Mouse (Mus musculus) spleen, adult 18-20 months (tissue): ENCODE results near the gene Btg3.
A peak's percentile ranks its signal among the peaks of the same experiment; 100 is the strongest.

Experiments
- DNase-seq, 2 experiments: peaks; one replicate each; pipeline ENCODE4 v3.0.0; 2022; ENCODE audit warnings: mixed read lengths in 2 of 2

The Btg3 gene

GRCm38 (mm10) chr16:78346662-78347327, 30.2 kb downstream of the Btg3 start:
- no peak for DNase-seq

GRCm38 (mm10) chr16:78343792-78344191, 33.2 kb downstream of the Btg3 start:
- DNase-seq: no peak

GRCm38 (mm10) chr16:78342767-78343166, 34.2 kb downstream of the Btg3 start:
- DNase-seq: no peak

GRCm38 (mm10) chr16:78341356-78341755, 35.6 kb downstream of the Btg3 start:
- DNase-seq: no peak

GRCm38 (mm10) chr16:78337226-78337625, 39.8 kb downstream of the Btg3 start:
- no peak for DNase-seq

GRCm38 (mm10) chr16:78327999-78328398, 49.0 kb downstream of the Btg3 start:
- no peak for DNase-seq

GRCm38 (mm10) chr16:78327562-78327961, 49.4 kb downstream of the Btg3 start:
- DNase-seq: no peak

- no peak for DNase-seq
Observed at GRCm38 (mm10) chr16:78325972-78326848, 50.8 kb downstream of the Btg3 start.

GRCm38 (mm10) chr16:78322140-78322539, 54.9 kb downstream of the Btg3 start:
- no peak for DNase-seq

- no peak for DNase-seq
Observed at GRCm38 (mm10) chr16:78321559-78321958, 55.4 kb downstream of the Btg3 start.

- DNase-seq: no peak
Observed at GRCm38 (mm10) chr16:78319711-78320110, 57.3 kb downstream of the Btg3 start.

GRCm38 (mm10) chr16:78317960-78318359, 59.0 kb downstream of the Btg3 start:
- no peak for DNase-seq

GRCm38 (mm10) chr16:78316849-78317248, 60.1 kb downstream of the Btg3 start:
- DNase-seq: peak in 1 of 2 experiments; percentile 30

GRCm38 (mm10) chr16:78314026-78314425, 63.0 kb downstream of the Btg3 start:
- no peak for DNase-seq

- DNase-seq: no peak
Observed at GRCm38 (mm10) chr16:78313135-78313887, 63.7 kb downstream of the Btg3 start.

GRCm38 (mm10) chr16:78309258-78309657, 67.7 kb downstream of the Btg3 start:
- no peak for DNase-seq

- DNase-seq: no peak
Observed at GRCm38 (mm10) chr16:78307476-78308192, 69.4 kb downstream of the Btg3 start.

GRCm38 (mm10) chr16:78306606-78307005, 70.4 kb downstream of the Btg3 start:
- DNase-seq: no peak

GRCm38 (mm10) chr16:78305606-78306100, 71.3 kb downstream of the Btg3 start:
- no peak for DNase-seq

GRCm38 (mm10) chr16:78302678-78303050, 74.3 kb downstream of the Btg3 start:
- DNase-seq: no peak

- peak in 1 of 2 experiments; percentile 16 for DNase-seq
Observed at GRCm38 (mm10) chr16:78301831-78302677, 74.9 kb downstream of the Btg3 start.
